Mouse (Mus musculus) B cell, adult (primary cell): ENCODE results near the gene Olfr146. TPM values are rescaled to one million over a fixed set of nuclear protein-coding genes. Genes with fewer than 3 reads are reported as not detected.

Source experiments
- total RNA-seq: library from RNA; stranded (reverse); gene quantifications from 4 replicates; pipeline ENCODE4 v1.2.4, GENCODE M21; 2023; ENCODE audit not compliant: inconsistent age

Gene Olfr146
- total RNA-seq, result not detected in 4 replicates

DNA sequence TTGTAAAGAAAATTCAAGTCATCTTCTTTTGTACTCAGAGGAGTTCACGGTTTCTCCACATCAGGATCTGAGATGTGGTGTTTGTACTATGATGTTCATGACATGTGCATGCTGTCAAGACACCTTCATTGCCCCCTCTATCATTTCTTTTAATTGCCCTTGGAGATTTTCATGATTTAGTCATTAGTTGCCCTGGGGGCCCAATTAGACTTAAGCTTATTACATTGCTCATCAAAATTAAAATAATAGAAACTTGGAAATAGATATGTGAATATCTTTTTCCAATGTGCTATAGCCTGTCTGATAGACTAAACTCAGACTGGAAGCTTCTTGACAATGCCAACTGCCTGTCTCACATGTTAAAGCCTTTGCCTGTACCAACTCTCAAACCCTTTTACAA lies at the start of gene Olfr146:
Olfr146 (minus strand) TSS at position 101 of the 400 bp plus-strand sequence.

DNA sequence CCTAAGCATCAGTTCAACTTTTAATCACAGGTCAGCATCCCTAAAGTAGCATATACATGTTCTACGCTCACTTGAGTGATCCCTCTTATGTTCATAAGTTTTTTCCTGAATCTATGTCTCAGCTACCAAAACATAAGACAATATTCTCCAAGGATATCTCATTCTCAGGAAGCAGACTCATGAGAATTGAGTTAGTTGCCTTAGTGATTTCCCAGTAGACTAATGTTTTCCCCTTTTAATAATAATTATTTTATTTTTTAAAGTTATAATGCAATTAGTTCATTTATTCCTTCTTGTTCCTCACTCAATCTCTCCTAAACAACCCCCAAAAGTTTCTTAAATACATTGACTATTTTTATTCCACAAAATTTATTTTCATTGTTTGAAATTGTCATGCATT lies 41.7 kb upstream of the Olfr146 start, which contains the start of gene Olfr937:
Olfr937 (minus strand) TSS at position 101 of the 400 bp plus-strand sequence.

DNA sequence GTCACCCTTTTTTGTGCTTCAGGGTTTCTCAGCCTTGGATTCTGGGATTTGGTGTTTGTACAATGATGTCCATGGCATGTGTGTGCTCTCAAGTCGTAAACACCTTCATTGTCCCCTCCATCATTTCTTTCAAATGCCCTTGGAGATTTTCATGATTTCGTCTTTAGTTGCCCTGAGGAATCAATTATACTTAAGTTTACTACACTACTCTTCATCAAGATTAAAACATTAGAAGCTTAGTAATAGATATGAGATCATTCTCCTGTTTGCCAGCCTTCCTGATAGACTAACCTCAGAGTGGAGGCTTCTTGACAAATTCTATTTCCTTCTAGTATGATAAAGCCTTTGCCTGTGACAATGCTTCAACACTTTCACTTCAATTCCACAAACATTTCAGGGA lies 23.6 kb downstream of the Olfr146 start, which contains the start of gene Olfr935:
Olfr935 (minus strand) TSS at position 101 of the 400 bp plus-strand sequence.

DNA sequence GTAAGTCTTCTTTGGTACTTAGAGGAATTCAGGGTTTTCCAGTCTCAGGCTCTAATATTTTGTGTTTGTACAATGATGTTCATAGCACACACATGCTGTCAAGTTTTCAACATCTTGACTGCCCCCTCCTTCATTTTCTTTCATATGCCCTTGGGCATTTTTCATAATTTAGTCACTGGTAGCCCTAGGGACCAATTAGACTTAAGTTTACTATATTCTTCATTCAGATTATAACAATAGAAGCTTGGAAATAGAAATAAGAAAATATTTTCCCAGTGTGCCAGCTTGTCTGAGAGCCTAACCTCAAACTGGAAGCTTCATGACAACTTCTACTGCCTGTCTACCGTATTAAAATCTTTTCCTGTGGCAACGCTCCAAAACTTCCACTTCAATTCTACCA lies 35.0 kb downstream of the Olfr146 start, which contains the start of gene Olfr934:
Olfr934 (minus strand) TSS at position 101 of the 400 bp plus-strand sequence.

DNA sequence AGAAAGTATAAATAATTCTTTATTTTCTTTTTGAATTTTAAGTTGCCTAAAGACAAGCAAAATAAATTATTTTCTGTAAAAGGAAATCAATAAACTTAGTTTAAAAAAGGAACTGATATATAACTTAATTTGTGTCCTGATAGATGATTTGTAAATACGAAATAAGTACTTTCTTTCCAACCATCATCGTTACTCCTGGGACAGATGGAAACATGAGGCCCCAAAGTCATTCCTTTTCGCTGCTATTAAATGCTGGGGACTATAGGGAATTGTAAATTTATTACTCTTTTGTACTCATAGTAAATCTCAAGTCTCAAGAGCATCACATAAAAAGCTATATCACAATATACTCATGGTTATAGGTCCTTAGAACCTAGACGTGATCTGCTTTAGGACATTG lies 51.2 kb downstream of the Olfr146 start, which contains the start of gene Olfr933:
Olfr933 (plus strand) TSS at position 301 of the 400 bp plus-strand sequence.

Other genes with a start within 250 kb of the Olfr146 start
- not detected in 4 replicates for gene Olfr922, start 208.8 kb downstream of the Olfr146 start, total RNA-seq
- not detected in 4 replicates for gene Olfr923, start 196.8 kb downstream of the Olfr146 start, total RNA-seq
- gene Olfr924, start 178.9 kb downstream of the Olfr146 start, total RNA-seq, result not detected in 4 replicates
- gene Olfr26, start 168.3 kb downstream of the Olfr146 start, total RNA-seq, result not detected in 4 replicates
- gene Olfr926, start 146.3 kb downstream of the Olfr146 start, total RNA-seq, result not detected in 4 replicates
- gene Olfr930, start 93.6 kb downstream of the Olfr146 start, total RNA-seq, result not detected in 4 replicates
- not detected in 4 replicates for gene Olfr933, start 51.1 kb downstream of the Olfr146 start, total RNA-seq
- not detected in 4 replicates for gene Olfr934, start 35.1 kb downstream of the Olfr146 start, total RNA-seq
- not detected in 4 replicates for gene Olfr935, start 23.7 kb downstream of the Olfr146 start, total RNA-seq
- not detected in 4 replicates for gene Olfr937, start 41.6 kb upstream of the Olfr146 start, total RNA-seq
- gene Olfr938, start 55.5 kb upstream of the Olfr146 start, total RNA-seq, result not detected in 4 replicates
- gene Olfr27, start 104.8 kb upstream of the Olfr146 start, total RNA-seq, result not detected in 4 replicates
- not detected in 4 replicates for gene Olfr943, start 142.9 kb upstream of the Olfr146 start, total RNA-seq
- not detected in 4 replicates for gene Olfr944, start 178.5 kb upstream of the Olfr146 start, total RNA-seq
- gene Olfr1537, start 226.6 kb upstream of the Olfr146 start, total RNA-seq, result not detected in 4 replicates